Mouse (Mus musculus) heart, postnatal 0 days (tissue): ENCODE measurements at regions not wholly inside any gene's neighbourhood (a gene's known extent, or its start where the extent isn't known, plus 50 kb on each side); places are given as distances from the start of the nearest gene placed in this dataset.

ENCODE experiments used
- CTCF ChIP-seq: IDR thresholded peaks from 2 replicates; pipeline ENCODE4 v1.5.1; 2016; ENCODE audit warnings: antibody characterized with exemption, control low read depth, low read depth
- EP300 ChIP-seq: IDR thresholded peaks from 2 replicates; pipeline ENCODE4 v1.6.1; 2016; ENCODE audit warnings: antibody characterized with exemption, low read depth

- TF ChIP-seq CTCF = no peak
- TF ChIP-seq EP300 = no peak
Observed at GRCm38 (mm10) chr11:38335411-38335810, 1099.6 kb upstream of the Tenm2 start.
